Mouse (Mus musculus) cortical plate, adult 2 months (tissue): ENCODE measurements around the gene Tnpo3. TPM values are rescaled to one million over a fixed set of nuclear protein-coding genes. Genes with fewer than 3 reads are reported as not detected.

Experiments used
- H3K27ac ChIP-seq: fragments of 200-500 bp; 2 replicates; pipeline ENCODE4 v1.5.1; 2012; ENCODE audit warnings: low read length, control low read depth, inconsistent platforms; ENCODE audit not compliant: insufficient read depth
- H3K4me1 ChIP-seq: fragments of 200-500 bp; 2 replicates; pipeline ENCODE4 v1.6.1; 2011; ENCODE audit warnings: low read length; ENCODE audit not compliant: control insufficient read depth, insufficient read depth
- H3K4me3 ChIP-seq: fragments of 200-500 bp; 2 replicates; pipeline ENCODE4 v1.5.1; 2011; ENCODE audit warnings: mild to moderate bottlenecking, low read length, control low read depth; ENCODE audit not compliant: insufficient read depth
- CTCF ChIP-seq: fragments of 200-500 bp; IDR thresholded peaks from 2 replicates; pipeline ENCODE4 v1.5.1; 2011; ENCODE audit warnings: mild to moderate bottlenecking, control low read depth, low read length; ENCODE audit not compliant: insufficient read depth; ENCODE audit errors: extremely low read depth
- POLR2A ChIP-seq: fragments of 200-500 bp; IDR thresholded peaks from 2 replicates; pipeline ENCODE4 v1.6.1; 2011; ENCODE audit warnings: mild to moderate bottlenecking, low read length, control low read depth; ENCODE audit not compliant: insufficient read depth; ENCODE audit errors: extremely low read depth
- polyA plus RNA-seq: library from polyadenylated mRNA; depleted of rRNA; stranded (reverse); fragments of >200 nt; gene quantifications from 2 replicates; pipeline ENCODE4 v1.2.3, GENCODE M21; 2012; rRNA removed

Tnpo3 gene
- polyA plus RNA-seq, 1 experiment = 52.4 TPM

GRCm38 (mm10) chr6:29496270-29496669 is 113.4 kb downstream of the Tnpo3 start:
- TF ChIP-seq CTCF (no peak), POLR2A (no peak)
- H3K4me3 ChIP-seq = no peak overlapping the region
- no peaks in the 10 kb centered on the region for H3K4me1 ChIP-seq
- H3K27ac ChIP-seq = no peak overlapping the region

- TF ChIP-seq POLR2A (no peak), CTCF (no peak)
Measured at GRCm38 (mm10) chr6:29494101-29494500, 115.6 kb downstream of the Tnpo3 start.

More at GRCm38 (mm10) chr6:29494101-29494500, 115.6 kb downstream of the Tnpo3 start:
- no peak overlapping the region for H3K27ac ChIP-seq
- H3K4me1 ChIP-seq = no peaks in the 10 kb centered on the region
- no peak overlapping the region for H3K4me3 ChIP-seq

Other genes with a start within 250 kb of the Tnpo3 start
- 0.19 and 0.42 TPM in 2 replicates for gene Opn1sw, start 221.4 kb downstream of the Tnpo3 start, polyA plus RNA-seq
- 148 and 150 TPM in 2 replicates for gene Ccdc136, start 213.6 kb downstream of the Tnpo3 start, polyA plus RNA-seq
- 0.54 and 0.55 TPM in 2 replicates for gene Flnc, start 176.6 kb downstream of the Tnpo3 start, polyA plus RNA-seq
- 403 and 411 TPM in 2 replicates for gene Atp6v1f, start 142.2 kb downstream of the Tnpo3 start, polyA plus RNA-seq
- 0.17 TPM in 1 of 2 replicates, not detected in the other for gene Atp6v1fnb, start 138.4 kb downstream of the Tnpo3 start, polyA plus RNA-seq
- 4.1 and 4.6 TPM in 2 replicates for gene Kcp, start 101.9 kb downstream of the Tnpo3 start, polyA plus RNA-seq
- 5.2 and 6.1 TPM in 2 replicates for gene Irf5, start 83.3 kb downstream of the Tnpo3 start, polyA plus RNA-seq
- gene Tspan33, start 84.3 kb upstream of the Tnpo3 start, polyA plus RNA-seq = 28.8 and 30.1 TPM in 2 replicates
- gene Smo, start 125.6 kb upstream of the Tnpo3 start, polyA plus RNA-seq = 8.3 and 9.6 TPM in 2 replicates
- 112 and 117 TPM in 2 replicates for gene Ahcyl2, start 158.1 kb upstream of the Tnpo3 start, polyA plus RNA-seq